Mouse (Mus musculus): ENCODE measurements around the gene Tnfaip8l1.

Gene Tnfaip8l1

DNA sequence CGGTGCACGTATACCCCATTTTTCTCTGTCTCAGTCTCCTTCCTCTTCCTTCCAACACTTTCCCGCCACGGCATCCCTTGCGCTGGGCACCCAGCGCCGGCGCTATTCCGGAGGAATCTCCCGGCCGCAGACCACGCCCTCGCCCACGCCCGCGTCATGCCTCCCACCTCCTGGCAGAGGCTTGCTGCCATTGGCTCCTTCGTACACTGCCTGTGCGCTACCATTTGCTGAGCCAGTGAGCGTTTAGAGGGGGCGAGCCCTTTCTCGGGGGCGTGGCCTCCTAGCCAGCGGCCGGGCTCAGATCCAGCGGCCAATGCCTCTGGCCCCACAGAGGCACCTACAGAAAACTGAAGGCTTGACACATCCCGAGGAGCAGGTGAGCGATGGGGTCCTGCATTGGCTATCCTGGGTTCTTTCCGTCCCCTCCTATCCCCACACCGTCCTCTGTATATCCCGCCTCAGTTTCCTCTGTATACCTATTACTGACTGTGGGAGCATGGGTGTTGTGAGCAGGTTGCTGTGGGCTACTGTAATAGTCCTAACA is at the start of gene Tnfaip8l1:
TSS of gene Tnfaip8l1 (plus strand) at position 247 of the 544 bp plus-strand sequence.
- DNase-seq (ENCODE audit: low read depth, low spot score): peak; percentile 74

- DNase-seq (ENCODE audit: low read depth, low spot score): no peak
Observed at GRCm38 (mm10) chr17:56112743-56113142, 49.5 kb upstream of the Tnfaip8l1 start.

- DNase-seq (ENCODE audit: low read depth, low spot score): no peak
Observed at GRCm38 (mm10) chr17:56116193-56116592, 46.1 kb upstream of the Tnfaip8l1 start.

GRCm38 (mm10) chr17:56117251-56117710 is 45.0 kb upstream of the Tnfaip8l1 start, which contains the start of gene Plin5:
Gene Plin5, minus strand, starts transcription at chr17:56117596.
- no peak for DNase-seq (ENCODE audit: low read depth, low spot score)

GRCm38 (mm10) chr17:56119431-56119830 is 42.8 kb upstream of the Tnfaip8l1 start:
- no peak for DNase-seq (ENCODE audit: low read depth, low spot score)

DNA sequence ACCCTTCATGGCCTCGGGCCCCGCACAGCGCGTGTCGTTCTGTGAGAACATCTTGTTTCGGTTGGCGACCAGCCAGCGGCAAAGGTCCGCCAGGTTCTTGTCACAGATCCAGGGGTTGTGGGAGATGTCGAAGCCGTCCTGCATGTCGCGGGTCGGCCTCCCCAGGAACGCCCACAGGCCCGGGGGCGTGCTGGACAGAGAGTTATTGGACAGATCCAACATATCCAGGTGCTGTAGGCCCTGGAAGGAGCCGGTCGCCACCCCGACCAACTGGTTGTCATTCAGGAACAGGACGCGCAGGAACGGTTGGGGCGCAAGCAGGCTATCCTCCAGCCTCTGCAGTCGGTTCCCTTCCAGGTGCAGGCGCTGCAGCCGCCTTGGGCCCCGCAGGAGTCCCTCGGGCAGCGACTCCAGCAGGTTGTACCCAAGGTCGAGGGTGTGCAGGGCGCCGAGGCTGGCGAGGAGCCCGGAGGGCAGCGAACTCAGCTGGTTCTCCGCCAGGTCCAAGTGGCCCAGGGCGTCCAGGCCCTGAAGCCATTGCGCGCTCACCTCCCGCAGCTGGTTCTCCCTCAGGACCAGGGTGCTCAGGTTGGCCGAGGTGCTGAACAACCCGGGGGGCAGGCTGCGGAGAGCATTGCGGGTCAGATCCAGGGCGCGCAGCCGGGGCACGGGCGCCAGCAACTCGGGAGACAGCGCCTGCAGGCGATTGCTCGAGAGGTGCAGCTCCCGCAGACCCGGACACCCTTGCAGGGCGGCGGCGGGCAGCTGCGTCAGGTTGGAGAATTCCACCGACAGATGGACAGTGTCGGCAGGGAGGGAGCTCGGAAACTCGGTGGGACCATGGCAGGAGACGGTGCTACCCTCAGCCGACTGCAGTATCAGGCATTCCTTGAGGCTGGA is 42.0 kb upstream of the Tnfaip8l1 start:
- no peak for DNase-seq (ENCODE audit: low read depth, low spot score)

GRCm38 (mm10) chr17:56121826-56122225 is 40.5 kb upstream of the Tnfaip8l1 start, which contains the start of gene Lrg1:
Gene Lrg1, minus strand, starts transcription at chr17:56122001.
- DNase-seq (ENCODE audit: low read depth, low spot score): no peak

- no peak for DNase-seq (ENCODE audit: low read depth, low spot score)
Observed at GRCm38 (mm10) chr17:56123161-56123560, 39.1 kb upstream of the Tnfaip8l1 start.

DNA sequence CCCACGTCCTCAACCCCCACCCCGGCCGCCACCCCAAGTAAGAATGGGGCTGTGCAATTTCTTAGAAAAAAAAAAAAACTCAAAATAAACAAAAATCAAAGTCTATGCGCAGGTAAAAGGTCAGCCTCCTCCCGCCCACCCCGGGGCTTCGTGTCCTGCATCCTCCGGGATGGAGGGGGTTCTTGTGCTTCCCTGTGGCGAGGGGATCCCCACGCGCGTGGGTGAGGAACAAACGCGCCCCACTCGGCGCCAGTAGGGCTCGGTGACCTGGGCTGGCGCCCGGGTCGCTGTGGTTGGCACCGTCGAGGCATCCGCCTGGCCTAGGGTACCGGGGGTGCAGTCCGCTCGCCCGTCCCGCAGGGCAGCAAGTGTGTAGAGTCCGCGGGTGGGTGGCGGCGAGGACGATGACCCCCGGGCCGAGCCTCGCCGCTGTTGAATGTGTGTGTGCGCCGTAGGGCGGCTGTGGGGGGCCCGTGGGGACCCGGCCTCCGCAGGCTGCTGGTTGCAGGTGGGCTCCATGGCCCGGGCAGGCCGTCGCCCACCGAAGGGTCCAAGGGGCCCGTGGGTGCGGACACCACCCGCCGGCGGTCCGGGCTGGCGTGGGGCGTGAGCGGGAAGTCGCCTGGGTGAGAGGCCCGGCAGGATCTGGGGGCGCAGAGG is 38.5 kb upstream of the Tnfaip8l1 start:
- no peak for DNase-seq (ENCODE audit: low read depth, low spot score)

- DNase-seq (ENCODE audit: low read depth, low spot score): peak; percentile 48
Observed at GRCm38 (mm10) chr17:56124377-56125275, 37.7 kb upstream of the Tnfaip8l1 start.

- no peak for DNase-seq (ENCODE audit: low read depth, low spot score)
Observed at GRCm38 (mm10) chr17:56125276-56125630, 37.0 kb upstream of the Tnfaip8l1 start.

- no peak for DNase-seq (ENCODE audit: low read depth, low spot score)
Observed at GRCm38 (mm10) chr17:56126175-56126574, 36.1 kb upstream of the Tnfaip8l1 start.

- no peak for DNase-seq (ENCODE audit: low read depth, low spot score)
Observed at GRCm38 (mm10) chr17:56128246-56128645, 34.0 kb upstream of the Tnfaip8l1 start.

GRCm38 (mm10) chr17:56131136-56131535 is 31.1 kb upstream of the Tnfaip8l1 start:
- no peak for DNase-seq (ENCODE audit: low read depth, low spot score)

- DNase-seq (ENCODE audit: low read depth, low spot score): peak; percentile 54
Observed at GRCm38 (mm10) chr17:56131814-56132213, 30.5 kb upstream of the Tnfaip8l1 start.

DNA sequence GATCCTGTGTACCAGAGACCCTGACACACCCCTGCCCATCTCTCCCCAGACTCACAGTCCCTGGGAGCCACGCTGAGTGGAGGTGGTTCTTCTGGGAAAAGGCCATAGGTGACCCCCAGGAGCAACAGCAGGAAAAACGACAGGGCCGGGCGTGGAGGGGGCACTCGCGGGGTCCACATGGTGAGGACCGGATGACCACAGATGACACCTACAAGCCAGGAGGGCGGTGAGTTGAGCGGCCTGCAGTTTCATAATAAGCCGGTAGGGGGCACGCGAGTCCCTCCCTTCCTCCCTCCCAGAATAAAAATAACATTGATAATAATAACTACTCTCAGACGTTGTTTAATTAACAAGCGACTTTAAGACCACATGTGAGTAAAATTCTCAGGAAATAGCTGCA is 29.6 kb upstream of the Tnfaip8l1 start:
- DNase-seq (ENCODE audit: low read depth, low spot score): peak; percentile 54

- DNase-seq (ENCODE audit: low read depth, low spot score): no peak
Observed at GRCm38 (mm10) chr17:56133457-56134363, 28.6 kb upstream of the Tnfaip8l1 start.

DNA sequence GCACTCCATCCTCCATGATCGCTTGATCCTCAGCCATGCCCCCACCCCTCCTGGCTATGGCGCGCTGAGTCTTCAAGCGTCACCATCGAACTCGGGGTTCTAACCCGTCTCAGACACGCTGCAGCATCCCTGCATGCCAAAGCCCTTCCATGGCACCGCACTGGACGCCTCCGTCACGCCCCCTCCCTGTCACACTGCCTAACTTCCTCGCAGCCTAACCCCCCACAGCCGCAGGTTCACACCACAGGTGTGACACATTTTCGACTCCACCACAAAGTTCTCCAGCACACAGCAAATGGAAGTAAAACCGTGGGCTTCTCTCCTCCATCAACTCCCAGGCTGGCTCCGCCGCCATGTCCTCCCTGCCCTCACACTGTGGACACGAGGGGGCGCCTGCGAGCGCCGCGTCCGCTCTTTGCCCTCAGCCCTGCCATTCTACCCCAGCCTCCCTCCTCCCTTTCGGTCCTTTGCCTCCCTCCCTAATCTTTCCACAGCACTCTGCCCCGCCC is 27.8 kb upstream of the Tnfaip8l1 start:
- peak; percentile 37 for DNase-seq (ENCODE audit: low read depth, low spot score)

GRCm38 (mm10) chr17:56136558-56136957 is 25.7 kb upstream of the Tnfaip8l1 start:
- no peak for DNase-seq (ENCODE audit: low read depth, low spot score)
